Mouse (Mus musculus) megakaryocyte, embryonic 14.5 days (primary cell): ENCODE results near the gene Zfp148. TPM values are rescaled to one million over a fixed set of nuclear protein-coding genes. Genes with fewer than 3 reads are reported as not detected.
"Not testable (repeated sequence)": the region's sequence is repeated elsewhere in the genome, so short reads cannot be mapped to it uniquely, and the experiment has no call there.

ENCODE experiments used
- H3K27me3 ChIP-seq: replicated peaks from 2 replicates; pipeline ENCODE3; 2012; ENCODE audit warnings: inconsistent platforms
- H3K36me3 ChIP-seq: replicated peaks from 2 replicates; pipeline ENCODE3; 2012; ENCODE audit warnings: low read length, inconsistent platforms, mixed read lengths
- H3K4me1 ChIP-seq: 2 replicates; pipeline ENCODE4 v1.6.1; 2012; ENCODE audit warnings: inconsistent platforms
- H3K4me3 ChIP-seq: replicated peaks from 2 replicates; pipeline ENCODE3; 2012; ENCODE audit warnings: moderate library complexity, mild to moderate bottlenecking, inconsistent platforms
- H3K9me3 ChIP-seq: 2 replicates; pipeline ENCODE4 v1.6.1; 2012; ENCODE audit warnings: inconsistent platforms
- FLI1 ChIP-seq: IDR thresholded peaks from 2 replicates; pipeline ENCODE4 v1.6.1; 2012; ENCODE audit warnings: low read length, inconsistent platforms, mixed read lengths
- GATA1 ChIP-seq: IDR thresholded peaks from 3 replicates; pipeline ENCODE4 v1.6.1; 2012; ENCODE audit warnings: mixed read lengths, low read length, inconsistent platforms, borderline replicate concordance
- polyA plus RNA-seq: library from polyadenylated mRNA; stranded (reverse); fragments of >175 nt; gene quantifications from 2 replicates; pipeline ENCODE4 v1.2.3, GENCODE M21; 2012; ENCODE audit warnings: low replicate concordance; ENCODE audit not compliant: insufficient read depth

The Zfp148 gene
- polyA plus RNA-seq, result 0.32 and 0.62 TPM in 2 replicates

DNA sequence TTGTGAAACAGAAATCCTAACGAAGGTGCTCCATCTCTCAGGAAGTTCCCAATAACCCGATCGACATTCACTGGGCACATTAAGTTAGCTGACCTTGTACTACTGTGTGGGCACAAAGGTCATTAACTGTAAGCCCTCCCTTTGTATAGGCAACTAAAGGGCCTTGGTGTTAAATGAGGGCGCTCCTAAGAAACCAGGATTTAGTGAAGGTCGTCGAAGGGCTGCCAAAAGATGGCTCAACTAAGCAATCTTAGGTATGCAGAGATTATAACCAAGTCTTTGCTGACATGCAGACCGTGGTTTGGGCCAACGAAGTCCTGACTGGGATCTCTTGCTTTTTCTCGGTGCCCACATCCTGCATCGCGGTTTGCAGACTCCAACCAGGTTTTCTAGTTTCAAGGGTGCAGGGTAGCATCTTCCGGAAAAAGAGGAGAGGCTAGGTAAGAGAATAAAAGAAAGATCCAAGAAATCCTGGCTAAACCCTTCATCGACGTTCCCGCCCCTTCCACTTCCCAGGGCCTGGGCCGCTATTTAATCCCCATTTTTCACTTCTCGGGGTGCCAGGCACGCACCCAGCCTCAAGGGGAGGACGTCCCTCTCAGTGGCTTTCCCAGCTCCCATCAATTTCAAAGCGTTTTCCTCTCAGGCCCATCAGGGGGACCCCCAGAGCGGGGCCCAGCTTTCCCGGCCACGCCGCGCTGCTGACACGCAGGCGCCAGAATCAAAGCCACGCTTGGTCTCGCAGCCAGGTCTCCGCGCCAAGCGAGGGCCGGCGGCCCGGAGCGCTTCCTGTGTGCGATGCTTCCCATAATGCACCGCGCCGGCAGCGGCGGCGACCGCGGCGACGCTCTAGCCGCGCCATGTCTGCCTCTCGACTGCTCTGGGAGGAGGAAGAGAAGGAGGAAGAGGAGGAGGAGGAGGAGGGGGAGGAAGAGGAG is at the start of gene Zfp148:
TSS of gene Zfp148 (plus strand) at position 893 of the 938 bp plus-strand sequence.
- H3K4me3 ChIP-seq, result peak within 1 kb of the TSS; percentile 99
- peaks cover 35% of the 10 kb centered on the region for H3K4me1 ChIP-seq
- H3K27me3 ChIP-seq, H3K9me3 ChIP-seq, H3K36me3 ChIP-seq: not testable (repeated sequence)

DNA sequence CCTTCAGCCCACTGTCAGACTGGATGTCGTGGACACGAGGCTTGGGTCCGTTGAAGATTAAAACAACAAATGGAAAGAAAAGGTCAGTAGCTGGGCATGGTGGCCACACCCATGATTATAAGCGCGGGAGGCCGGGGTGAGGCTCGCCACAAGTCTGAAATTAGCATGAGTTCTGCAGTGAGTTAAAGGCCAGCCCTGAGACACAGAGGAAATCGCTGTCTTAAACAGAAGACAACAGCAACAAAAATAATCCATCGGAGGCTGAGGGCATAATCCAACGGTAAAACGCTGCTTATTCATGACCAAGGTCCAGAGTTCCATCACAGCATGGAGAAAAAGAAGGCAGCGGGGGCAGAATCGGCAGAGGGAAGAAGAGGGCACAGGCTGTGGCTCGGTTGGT is 47.6 kb upstream of the Zfp148 start:
- Histone ChIP-seq H3K9me3 (peaks cover 45% of the 10 kb centered on the region), H3K4me3 (no peak overlapping the region), H3K27me3 (peaks cover 21% of the 10 kb centered on the region), H3K36me3 (no peaks in the 10 kb centered on the region), H3K4me1 (peaks cover 10% of the 10 kb centered on the region; the same call in 1 of the 2 replicates)
- TF ChIP-seq GATA1, result no peak
- no peak for TF ChIP-seq FLI1

DNA sequence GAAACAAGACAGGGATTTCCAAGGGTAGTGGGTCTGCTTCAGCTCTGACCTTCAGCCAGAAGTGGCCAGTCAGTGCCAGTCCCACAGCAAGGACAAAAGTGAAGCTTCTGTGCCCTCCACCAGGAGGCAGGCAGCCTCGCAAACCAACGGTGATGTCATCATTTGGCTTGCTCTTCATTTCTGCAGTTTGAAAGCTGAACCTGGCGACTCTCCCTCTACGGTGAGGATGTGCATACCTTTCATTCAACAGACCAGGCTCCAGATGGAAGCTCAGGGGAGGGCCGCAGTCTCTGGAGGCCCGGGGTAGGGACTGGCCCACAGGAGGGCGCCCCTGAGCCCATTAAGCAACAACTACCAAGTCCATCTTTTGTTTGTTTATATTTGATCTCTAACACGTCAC is 43.5 kb upstream of the Zfp148 start:
- Histone ChIP-seq H3K4me1 (peaks cover 21% of the 10 kb centered on the region), H3K9me3 (peaks cover 26% of the 10 kb centered on the region)
- TF ChIP-seq GATA1 (no peak), FLI1 (no peak)

DNA sequence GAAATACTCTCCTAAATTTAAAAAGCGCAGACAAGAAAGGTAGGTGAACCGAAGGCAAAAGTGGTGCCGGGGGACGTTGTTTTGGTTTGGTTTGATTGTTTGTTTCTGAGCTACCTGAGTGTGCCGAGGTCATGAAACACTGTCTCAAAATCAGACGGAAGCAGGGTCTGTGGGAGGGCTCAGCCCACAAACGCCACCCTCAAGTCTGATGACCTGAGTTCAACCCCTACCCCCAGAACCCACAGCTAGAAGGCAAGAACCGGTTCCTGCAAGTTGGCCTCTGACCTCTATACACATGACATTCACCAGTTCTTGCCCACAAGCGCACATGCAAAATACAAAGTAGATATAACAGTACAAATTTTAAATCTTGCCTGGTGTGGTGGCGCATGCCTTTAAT is 43.0 kb upstream of the Zfp148 start:
- Histone ChIP-seq H3K27me3 (peaks cover 23% of the 10 kb centered on the region), H3K4me1 (peaks cover 21% of the 10 kb centered on the region), H3K4me3 (no peak overlapping the region), H3K36me3 (no peaks in the 10 kb centered on the region), H3K9me3 (peaks cover 23% of the 10 kb centered on the region)
- no peak for TF ChIP-seq FLI1
- TF ChIP-seq GATA1, result no peak

More for the DNA sequence above, 43.5 kb upstream of the Zfp148 start:
- Histone ChIP-seq H3K36me3 (no peaks in the 10 kb centered on the region), H3K4me3 (peak overlapping the region; percentile 3), H3K27me3 (peaks cover 25% of the 10 kb centered on the region)

DNA sequence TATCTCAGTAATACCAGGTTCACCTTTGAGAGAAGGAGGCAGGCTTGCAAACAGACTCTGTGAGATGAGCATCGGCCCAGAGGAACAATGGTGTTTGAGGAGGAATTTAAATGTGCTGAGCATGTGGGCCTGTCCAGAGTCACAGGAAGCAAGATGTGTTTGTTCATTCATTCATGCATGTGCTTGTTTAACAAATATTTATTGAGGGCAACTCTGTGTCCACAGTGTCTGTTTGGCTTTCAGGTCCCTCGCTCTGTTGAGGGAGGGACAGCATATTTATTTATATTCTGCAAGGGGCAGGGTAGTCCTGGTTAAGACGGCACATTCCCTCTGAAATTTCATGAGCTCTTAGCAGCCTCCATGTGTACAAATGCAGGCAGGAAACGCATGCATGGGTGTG is 42.1 kb upstream of the Zfp148 start:
- Histone ChIP-seq H3K27me3 (peaks cover 26% of the 10 kb centered on the region), H3K4me3 (no peak overlapping the region), H3K4me1 (peaks cover 21% of the 10 kb centered on the region), H3K36me3 (no peaks in the 10 kb centered on the region), H3K9me3 (peaks cover 17% of the 10 kb centered on the region)
- TF ChIP-seq FLI1 (no peak), GATA1 (no peak)

DNA sequence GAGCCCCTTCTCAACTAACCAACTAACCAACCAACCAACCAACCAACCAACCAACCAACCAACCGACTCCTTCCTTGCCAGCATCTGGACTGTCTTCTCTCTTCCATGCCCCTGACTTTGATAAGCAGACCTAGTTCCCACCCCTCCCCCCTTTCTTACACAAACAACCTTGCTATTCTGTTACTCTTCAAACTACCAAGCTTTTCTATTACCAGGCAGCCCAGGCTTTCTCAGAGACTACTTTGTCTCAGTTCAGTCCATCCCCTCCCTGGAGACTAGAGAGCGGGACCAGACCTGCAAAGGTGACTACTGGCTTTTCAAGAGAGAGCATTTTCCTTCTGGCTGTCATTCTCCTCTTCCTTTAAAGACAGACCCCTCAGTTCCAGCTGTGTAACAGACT is 41.2 kb upstream of the Zfp148 start:
- H3K27me3 ChIP-seq, result peaks cover 29% of the 10 kb centered on the region
- peaks cover 21% of the 10 kb centered on the region for H3K4me1 ChIP-seq

DNA sequence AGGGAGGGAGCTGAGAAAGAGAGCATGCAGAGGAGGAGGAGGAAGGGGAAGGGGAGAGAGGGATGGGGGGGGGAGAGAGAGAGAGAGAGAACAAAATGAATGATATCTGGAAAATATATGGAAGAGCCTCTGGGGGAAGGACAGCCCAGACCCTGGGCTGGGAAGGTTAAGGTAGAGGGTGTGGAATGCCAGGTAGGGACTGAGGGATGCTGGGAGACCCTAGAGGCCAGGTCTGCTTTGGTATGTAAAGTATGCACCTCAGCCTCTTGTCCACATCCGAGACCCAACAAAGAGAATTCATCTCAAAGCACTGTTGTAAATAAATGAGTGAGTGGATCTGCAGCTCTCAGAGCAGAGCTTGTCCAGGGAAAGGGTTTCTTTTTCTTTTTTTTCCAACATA is 38.3 kb upstream of the Zfp148 start:
- Histone ChIP-seq H3K9me3 (no peaks in the 10 kb centered on the region), H3K36me3 (no peaks in the 10 kb centered on the region), H3K4me1 (peaks cover 27% of the 10 kb centered on the region), H3K4me3 (no peak overlapping the region), H3K27me3 (peaks cover 32% of the 10 kb centered on the region)
- TF ChIP-seq FLI1, result no peak

More for the DNA sequence above, 41.2 kb upstream of the Zfp148 start:
- H3K9me3 ChIP-seq, result peaks cover 8% of the 10 kb centered on the region
- no peaks in the 10 kb centered on the region for H3K36me3 ChIP-seq
- H3K4me3 ChIP-seq, result no peak overlapping the region
- TF ChIP-seq GATA1 (no peak), FLI1 (no peak)

DNA sequence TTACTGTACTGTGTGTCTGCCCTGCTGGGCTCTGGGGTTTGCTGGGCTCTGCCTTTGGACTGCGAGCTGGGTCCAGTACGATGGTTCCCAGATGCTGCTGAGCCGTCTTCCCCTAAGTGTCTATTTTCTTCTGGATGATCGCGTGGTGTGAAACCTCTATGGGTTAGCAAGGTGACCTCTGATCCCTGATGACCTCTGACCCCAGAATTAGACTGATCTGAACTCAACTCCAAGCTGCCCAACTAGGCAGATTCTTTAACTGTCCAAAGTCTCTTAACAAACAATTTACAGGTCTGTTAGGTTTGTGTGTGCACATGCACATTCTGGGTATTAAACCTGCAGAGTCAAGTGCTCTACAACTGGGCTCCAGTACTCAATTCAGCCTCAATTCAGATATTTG is 37.5 kb upstream of the Zfp148 start:
- TF ChIP-seq GATA1, result no peak
- TF ChIP-seq FLI1, result no peak
- H3K4me3 ChIP-seq, result no peak overlapping the region
- H3K27me3 ChIP-seq, result peaks cover 33% of the 10 kb centered on the region

DNA sequence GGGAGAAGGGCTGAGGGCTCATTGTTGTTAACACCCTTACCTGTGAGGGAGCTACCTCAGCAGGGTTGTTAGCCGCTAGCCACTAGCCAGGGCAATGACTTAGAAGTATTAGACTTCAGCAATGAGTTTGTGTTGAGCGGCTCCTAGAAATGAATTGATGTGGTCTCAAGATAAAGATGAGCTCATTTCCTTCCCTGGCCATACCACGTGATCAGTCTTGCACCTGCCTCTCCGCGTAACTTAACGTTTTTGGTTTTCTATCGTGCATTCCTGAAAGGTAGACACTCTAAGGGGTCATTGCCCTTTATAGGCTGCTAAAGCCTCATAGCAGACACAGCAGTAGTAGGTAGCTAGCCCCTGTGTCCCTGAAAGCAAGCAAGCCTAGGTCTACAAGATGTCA is 37.0 kb upstream of the Zfp148 start:
- TF ChIP-seq GATA1 (no peak), FLI1 (no peak)
- Histone ChIP-seq H3K27me3 (peaks cover 34% of the 10 kb centered on the region), H3K36me3 (no peaks in the 10 kb centered on the region), H3K4me1 (peaks cover 23% of the 10 kb centered on the region), H3K9me3 (no peaks in the 10 kb centered on the region), H3K4me3 (no peak overlapping the region)

More for the DNA sequence above, 37.5 kb upstream of the Zfp148 start:
- Histone ChIP-seq H3K36me3 (no peaks in the 10 kb centered on the region), H3K4me1 (peaks cover 27% of the 10 kb centered on the region), H3K9me3 (no peaks in the 10 kb centered on the region)

DNA sequence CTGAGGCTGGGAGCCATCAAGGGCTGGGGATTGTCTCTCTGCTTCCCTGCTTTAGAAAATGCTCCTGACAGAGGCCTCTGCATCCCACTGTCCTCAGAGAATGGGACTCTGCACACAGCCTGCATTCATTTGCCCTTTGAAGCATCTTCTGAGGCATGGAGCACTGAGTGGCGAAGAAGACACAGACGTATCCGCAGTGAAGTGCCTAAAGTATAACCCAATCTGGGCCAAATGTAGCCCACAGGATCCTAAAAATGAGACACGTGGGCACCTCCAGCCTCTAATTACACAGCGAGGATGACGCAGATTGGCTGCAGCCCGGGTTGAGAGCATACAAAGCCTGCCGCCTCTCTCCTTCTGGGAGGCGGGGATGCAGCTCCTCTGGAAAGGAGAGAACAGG is 36.3 kb upstream of the Zfp148 start:
- H3K9me3 ChIP-seq, result no peaks in the 10 kb centered on the region
- no peak for TF ChIP-seq FLI1
- no peak for TF ChIP-seq GATA1
- H3K36me3 ChIP-seq, result no peaks in the 10 kb centered on the region
- peaks cover 34% of the 10 kb centered on the region for H3K27me3 ChIP-seq
- H3K4me3 ChIP-seq, result no peak overlapping the region
- H3K4me1 ChIP-seq, result peaks cover 20% of the 10 kb centered on the region

DNA sequence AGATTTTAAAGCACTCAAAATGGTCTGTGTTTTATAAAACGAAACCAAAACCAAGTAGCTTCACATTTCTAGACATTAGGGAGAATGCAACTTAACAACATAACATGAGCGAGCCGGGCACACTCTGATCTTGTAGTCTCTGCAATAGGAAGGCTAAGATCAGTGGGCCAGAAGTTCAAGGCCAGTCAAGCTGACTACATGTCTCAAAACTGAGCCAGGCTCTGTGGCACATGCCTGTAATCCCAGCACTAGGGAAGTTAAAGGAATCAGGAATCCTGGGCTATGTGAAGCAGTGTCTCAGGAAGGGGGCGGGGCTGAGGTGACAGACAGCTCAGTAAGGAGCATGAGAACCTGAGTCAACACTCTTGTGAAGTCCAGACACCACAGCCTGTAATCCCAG is 35.8 kb upstream of the Zfp148 start:
- TF ChIP-seq GATA1 (no peak), FLI1 (no peak)
- Histone ChIP-seq H3K36me3 (no peaks in the 10 kb centered on the region), H3K4me1 (peaks cover 20% of the 10 kb centered on the region), H3K4me3 (peak overlapping the region; percentile 74), H3K9me3 (no peaks in the 10 kb centered on the region), H3K27me3 (peaks cover 32% of the 10 kb centered on the region)
